Mouse (Mus musculus) hindbrain, postnatal 0 days (tissue): Measurements from ENCODE around the gene Wnt9b. TPM values are rescaled to one million over a fixed set of nuclear protein-coding genes. Genes with fewer than 3 reads are reported as not detected.

Source experiments
- ATAC-seq: fragments of 200-750 bp; cut with Nextera tagmentation; 2 replicates; pipeline ENCODE4 v1.8.0; 2017; ENCODE audit warnings: mild to moderate bottlenecking, moderate TSS enrichment, moderate library complexity
- DNase-seq: peaks from one replicate; pipeline ENCODE4 v3.0.0-alpha.2; 2015; ENCODE audit warnings: low spot score
- H3K27ac ChIP-seq: fragments of 300-500 bp; sonication (generic); 2 replicates; pipeline ENCODE4 v1.5.1; 2014; ENCODE audit warnings: mild to moderate bottlenecking
- H3K27me3 ChIP-seq: fragments of 300-500 bp; sonication (generic); 2 replicates; pipeline ENCODE4 v1.6.1; 2014; ENCODE audit warnings: low read length, mixed read lengths; ENCODE audit not compliant: insufficient read depth
- H3K36me3 ChIP-seq: fragments of 300-500 bp; sonication (generic); 2 replicates; pipeline ENCODE4 v1.6.1; 2014; ENCODE audit warnings: low read length, mixed read lengths; ENCODE audit not compliant: insufficient read depth
- H3K4me1 ChIP-seq: fragments of 300-500 bp; sonication (generic); 2 replicates; pipeline ENCODE4 v1.6.1; 2014; ENCODE audit warnings: antibody characterized with exemption, low read length, mixed read lengths; ENCODE audit not compliant: insufficient read depth
- H3K4me2 ChIP-seq: fragments of 300-500 bp; sonication (generic); 2 replicates; pipeline ENCODE4 v1.6.1; 2014; ENCODE audit warnings: low read depth, mild to moderate bottlenecking, low read length, moderate library complexity, mixed read lengths
- H3K4me3 ChIP-seq: fragments of 300-500 bp; sonication (generic); 2 replicates; pipeline ENCODE4 v1.5.1; 2014; ENCODE audit warnings: low read length
- H3K9ac ChIP-seq: fragments of 300-500 bp; sonication (generic); replicated peaks from 2 replicates; pipeline ENCODE4 v1.6.1; 2014; ENCODE audit warnings: mild to moderate bottlenecking, low read length, moderate library complexity, mixed read lengths
- H3K9me3 ChIP-seq: fragments of 300-500 bp; sonication (generic); 2 replicates; pipeline ENCODE4 v1.6.1; 2016; ENCODE audit warnings: low read length, mixed read lengths
- CTCF ChIP-seq: IDR thresholded peaks from 2 replicates; pipeline ENCODE4 v1.5.1; 2016; ENCODE audit warnings: antibody characterized with exemption, control low read depth, low read depth
- WGBS: fragments of 180-500 bp; shearing (Covaris S2); extraction: QIAGEN DNeasy Blood & Tissue Kit; methylation state at CpG from one replicate; pipeline ENCODE4 v1.1.7; 2014; 5-methylcytosine and 5-hydroxymethylcytosine counted together
- polyA plus RNA-seq: library from polyadenylated mRNA; unstranded; fragments of >200 nt; fragmentation: Nextera tagmentation; extraction: Ambion mirVana; gene quantifications from 2 replicates; pipeline ENCODE4 v1.2.1, GENCODE M21; 2015
- total RNA-seq: library from RNA; depleted of rRNA; stranded (reverse); fragments of >200 nt; gene quantifications from 2 replicates; pipeline ENCODE4 v1.2.3, GENCODE M21; 2014

Gene Wnt9b
- total and polyA plus RNA-seq, 2 experiments from 2014 or later: 1.0 to 2.6 TPM

DNA sequence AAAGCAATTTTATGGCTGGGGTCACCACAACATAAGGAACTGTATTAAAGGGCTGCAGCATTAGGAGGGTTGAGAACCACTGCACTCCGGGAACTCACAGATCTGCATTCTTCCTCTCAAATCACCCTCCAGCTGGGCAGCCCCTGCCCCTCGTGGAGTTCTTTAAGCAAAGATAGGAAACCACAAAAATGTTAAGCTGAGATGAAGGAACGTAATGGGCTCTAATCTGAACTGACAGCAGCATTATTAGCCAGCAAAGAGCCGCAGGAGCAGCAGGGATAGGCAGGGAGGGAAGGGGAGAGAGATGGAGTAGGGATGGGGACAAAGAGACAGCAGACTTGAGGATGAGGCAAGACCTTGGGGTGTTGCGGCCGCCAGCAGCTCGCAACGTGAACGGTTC lies 32.6 kb downstream of the Wnt9b start:
- no peak for DNase-seq
- Histone ChIP-seq H3K4me1 (peaks cover 6% of the 10 kb centered on the region), H3K9me3 (no peaks in the 10 kb centered on the region), H3K4me3 (no peak overlapping the region), H3K36me3 (no peaks in the 10 kb centered on the region), H3K4me2 (no peak overlapping the region), H3K27me3 (no peaks in the 10 kb centered on the region), H3K9ac (no peak overlapping the region), H3K27ac (no peak overlapping the region)
- no peak for ATAC-seq
- WGBS: 54% methylated on average over 9 of the region's 9 CpGs
- no peak for TF ChIP-seq CTCF

DNA sequence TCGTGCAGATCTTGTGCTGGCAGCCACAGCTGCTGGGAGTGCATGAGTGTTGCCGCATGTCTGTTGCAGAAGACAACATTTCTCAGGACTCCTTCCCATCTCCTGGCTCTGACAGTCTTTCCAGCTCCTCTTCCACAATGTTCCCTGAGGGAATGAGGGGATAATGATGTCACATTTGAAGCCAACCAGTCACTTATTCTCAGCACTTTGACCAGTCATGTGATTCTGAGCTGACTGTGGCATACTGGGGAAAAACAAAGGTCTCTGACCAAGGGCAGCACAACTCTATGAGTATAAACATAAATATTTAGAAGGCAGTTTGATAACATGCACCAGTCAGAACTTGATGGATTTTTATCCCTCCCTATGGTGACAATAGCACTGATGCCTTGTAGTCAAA lies 35.5 kb downstream of the Wnt9b start:
- whole genome bisulfite sequencing: 78% methylated on average over 2 of the region's 2 CpGs
- Histone ChIP-seq H3K9ac (no peak overlapping the region), H3K27me3 (no peaks in the 10 kb centered on the region), H3K27ac (no peak overlapping the region), H3K9me3 (no peaks in the 10 kb centered on the region), H3K4me1 (no peaks in the 10 kb centered on the region), H3K36me3 (no peaks in the 10 kb centered on the region), H3K4me2 (no peak overlapping the region), H3K4me3 (no peak overlapping the region)
- TF ChIP-seq CTCF: no peak
- ATAC-seq (no peak), DNase-seq (no peak)

DNA sequence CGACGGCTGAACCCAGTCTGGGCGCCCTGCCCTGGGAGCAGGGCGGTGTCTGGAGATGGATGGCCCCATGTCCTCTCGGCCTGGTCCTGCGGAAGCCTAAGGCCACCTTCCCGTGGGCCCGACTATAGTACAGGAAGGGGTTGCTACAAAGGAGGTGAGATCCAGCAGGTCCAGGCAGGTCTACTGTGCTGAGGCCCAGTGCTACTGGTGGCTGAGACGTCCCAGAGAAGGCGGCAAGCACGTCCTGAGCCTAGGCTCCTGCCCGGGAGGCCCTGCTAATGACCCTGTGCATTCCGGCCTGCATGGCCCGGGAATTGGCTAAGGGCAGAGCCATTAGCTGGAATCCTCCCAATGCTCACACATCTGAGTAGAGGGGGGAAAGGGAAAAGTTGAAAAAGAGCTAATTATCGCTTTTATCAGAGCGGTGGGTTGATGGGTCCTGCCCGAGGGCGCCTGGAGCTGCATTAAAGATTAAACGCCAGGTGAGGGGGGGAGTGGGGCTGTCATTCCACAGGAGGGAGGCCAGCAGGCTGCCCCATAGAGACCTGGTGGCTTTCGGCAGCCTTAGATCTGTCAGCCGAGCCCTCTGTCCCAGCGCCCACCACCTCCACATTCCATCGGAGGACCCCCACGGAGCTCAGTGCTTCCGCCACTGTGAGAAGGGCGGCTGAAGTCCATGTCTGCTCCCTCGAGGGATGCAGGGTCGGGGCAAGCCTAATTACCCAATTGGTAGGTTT lies 37.6 kb downstream of the Wnt9b start:
- H3K27me3 ChIP-seq: no peaks in the 10 kb centered on the region
- DNase-seq (no peak), ATAC-seq (no peak)
- no peak overlapping the region for H3K4me3 ChIP-seq
- H3K36me3 ChIP-seq: no peaks in the 10 kb centered on the region
- H3K4me2 ChIP-seq: no peak overlapping the region
- no peaks in the 10 kb centered on the region for H3K9me3 ChIP-seq
- H3K27ac ChIP-seq: no peak overlapping the region
- TF ChIP-seq CTCF: no peak
- H3K4me1 ChIP-seq: no peaks in the 10 kb centered on the region
- 67% methylated on average over 28 of the region's 28 CpGs for WGBS
- H3K9ac ChIP-seq: no peak overlapping the region

DNA sequence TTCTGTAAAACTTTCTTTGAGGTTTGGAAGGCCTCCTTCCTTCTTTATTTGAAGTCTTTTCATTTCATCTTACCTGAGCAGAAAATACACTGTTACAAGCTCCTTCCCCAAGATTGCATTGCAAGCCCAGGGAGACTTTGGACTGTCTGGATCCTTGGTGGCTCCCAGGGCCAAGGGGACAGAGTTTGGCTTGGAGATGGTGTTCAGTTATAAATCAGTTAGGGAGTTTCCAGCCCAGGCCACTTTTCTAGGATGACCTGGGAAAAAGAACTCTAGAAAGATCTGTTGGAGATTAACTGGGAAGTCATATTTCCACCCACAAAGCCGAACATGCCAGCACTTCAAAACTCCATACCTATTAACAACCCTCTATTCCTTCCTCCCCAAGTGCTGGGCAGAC lies 39.6 kb downstream of the Wnt9b start:
- TF ChIP-seq CTCF: no peak
- no peak for DNase-seq
- no peaks in the 10 kb centered on the region for H3K36me3 ChIP-seq
- H3K4me2 ChIP-seq: no peak overlapping the region
- no peak for ATAC-seq
- no peaks in the 10 kb centered on the region for H3K9me3 ChIP-seq
- H3K27ac ChIP-seq: no peak overlapping the region
- H3K4me3 ChIP-seq: no peak overlapping the region
- WGBS: 94% methylated on average over 1 of the region's 1 CpGs
- no peaks in the 10 kb centered on the region for H3K4me1 ChIP-seq
- H3K9ac ChIP-seq: no peak overlapping the region
- no peaks in the 10 kb centered on the region for H3K27me3 ChIP-seq

DNA sequence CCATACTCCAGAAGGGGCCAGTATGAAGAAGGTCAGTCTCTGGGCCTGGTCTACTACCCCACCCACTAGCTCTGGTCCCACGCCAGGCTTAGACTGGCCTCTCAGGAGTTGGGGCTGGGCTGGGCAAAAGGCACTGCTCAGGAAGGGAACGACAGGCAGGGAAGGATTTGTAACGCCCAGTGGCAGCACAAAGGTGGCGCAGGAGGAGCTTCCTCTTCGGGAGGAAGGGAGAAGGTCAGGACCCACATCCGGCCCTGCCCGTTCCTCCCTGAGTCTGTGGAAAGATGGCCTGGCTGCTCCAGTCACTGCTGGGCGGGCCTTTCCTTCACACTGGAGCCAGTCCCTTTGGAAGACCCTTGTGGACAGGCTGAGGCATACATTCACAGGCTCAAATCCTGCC lies 42.6 kb downstream of the Wnt9b start:
- no peaks in the 10 kb centered on the region for H3K4me1 ChIP-seq
- H3K27ac ChIP-seq: no peak overlapping the region
- no peak overlapping the region for H3K4me2 ChIP-seq
- DNase-seq (no peak), ATAC-seq (no peak)
- H3K4me3 ChIP-seq: no peak overlapping the region
- no peak for TF ChIP-seq CTCF
- no peaks in the 10 kb centered on the region for H3K36me3 ChIP-seq
- no peak overlapping the region for H3K9ac ChIP-seq
- no peaks in the 10 kb centered on the region for H3K27me3 ChIP-seq
- no peaks in the 10 kb centered on the region for H3K9me3 ChIP-seq
- WGBS: 64% methylated on average over 8 of the region's 8 CpGs

DNA sequence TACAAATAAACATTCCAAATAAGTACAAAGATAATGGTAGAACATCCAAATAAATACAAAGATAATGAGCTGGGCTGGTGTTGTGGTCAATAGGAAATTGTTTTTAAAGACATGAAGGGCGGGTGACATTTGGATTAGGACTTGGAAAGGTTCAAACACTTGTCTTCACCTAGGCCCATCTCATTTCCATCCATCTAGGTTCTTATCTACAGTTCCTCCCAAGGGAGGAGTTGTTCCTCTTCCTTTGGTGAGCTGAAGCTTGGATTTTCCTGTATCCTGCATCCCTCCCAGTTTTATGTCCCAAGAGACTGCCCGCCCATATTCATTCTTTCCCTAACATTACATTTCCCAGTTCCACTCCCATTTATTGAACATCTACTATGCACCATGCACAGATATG lies 51.4 kb downstream of the Wnt9b start:
- no peaks in the 10 kb centered on the region for H3K9me3 ChIP-seq
- DNase-seq (no peak), ATAC-seq (no peak)
- no peaks in the 10 kb centered on the region; the same call in none of the 2 replicates for H3K4me1 ChIP-seq
- TF ChIP-seq CTCF: no peak
- H3K4me3 ChIP-seq: peak overlapping the region; percentile 73
- WGBS: 61% methylated on average over 2 of the region's 2 CpGs
- peak overlapping the region; percentile 80 for H3K9ac ChIP-seq
- peak overlapping the region; percentile 65 for H3K4me2 ChIP-seq
- no peaks in the 10 kb centered on the region for H3K27me3 ChIP-seq
- H3K27ac ChIP-seq: peak overlapping the region; percentile 98
- no peaks in the 10 kb centered on the region for H3K36me3 ChIP-seq

DNA sequence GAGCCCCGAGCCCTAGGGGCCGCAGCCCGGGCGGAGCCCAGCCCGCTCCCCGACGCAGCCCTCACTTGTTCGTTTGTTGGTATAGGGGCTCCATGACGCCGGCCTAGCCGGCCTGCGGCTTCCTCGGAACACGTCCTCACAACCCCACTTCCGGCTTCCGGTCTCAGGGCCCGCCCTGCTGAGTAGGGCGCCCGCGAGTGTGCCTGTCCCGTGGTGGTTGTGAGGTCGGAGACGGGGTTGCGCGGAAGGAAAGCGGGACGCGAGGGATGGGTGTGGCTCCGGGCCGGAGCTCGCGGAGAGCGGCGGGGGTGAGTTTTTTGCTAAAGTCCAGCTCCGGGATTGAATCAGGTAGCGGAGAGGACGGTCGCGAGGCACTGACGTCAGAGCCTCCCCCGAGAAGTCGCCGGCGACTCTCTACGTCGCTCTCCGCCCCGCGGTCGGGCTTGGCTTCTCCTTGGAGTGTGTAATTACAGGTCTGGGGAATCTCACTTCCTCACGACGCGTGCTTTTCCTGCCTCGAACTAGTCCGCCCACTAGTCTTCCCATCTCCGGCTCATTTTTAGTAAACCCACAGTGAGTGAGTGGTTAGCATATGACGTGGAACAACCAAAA lies 52.0 kb downstream of the Wnt9b start, which contains the start of gene Gosr2:
Gene Gosr2, minus strand, starts transcription at position 334 of the 612 bp plus-strand sequence.
- Histone ChIP-seq H3K36me3 (no peaks in the 10 kb centered on the region), H3K4me1 (no peaks in the 10 kb centered on the region; the same call in none of the 2 replicates), H3K4me2 (peak within 1 kb of the TSS; percentile 65), H3K27me3 (no peaks in the 10 kb centered on the region), H3K9me3 (no peaks in the 10 kb centered on the region), H3K4me3 (peak within 1 kb of the TSS; percentile 73), H3K9ac (peak within 1 kb of the TSS; percentile 80), H3K27ac (peak within 1 kb of the TSS; percentile 98)
- under 1% methylated on average over 57 of the region's 57 CpGs for WGBS
- ATAC-seq: peak; percentile 98
- DNase-seq: peak; percentile 95
- TF ChIP-seq CTCF: no peak; the same call in 1 of the 2 replicates
